Mouse (Mus musculus) mouse embryonic stem cell (cell line): ENCODE measurements around the gene Nfe2l2.

Experiments
- in situ Hi-C, 2 experiments: fragments of 300-500 bp; cut with MboI; formaldehyde crosslinking; loops; 1 replicate in 1 of 2; 3 replicates in 1 of 2; pipeline ENCODE4 v1.14.3; 2019 to 2020; ENCODE audit warnings: low sequenced_read_pairs in 2 of 2, low pct_unique_long_range_greater_than_20kb in 1 of 2, mixed read lengths in 1 of 2; ENCODE audit not compliant: unreplicated experiment in 1 of 2

The Nfe2l2 gene

DNA sequence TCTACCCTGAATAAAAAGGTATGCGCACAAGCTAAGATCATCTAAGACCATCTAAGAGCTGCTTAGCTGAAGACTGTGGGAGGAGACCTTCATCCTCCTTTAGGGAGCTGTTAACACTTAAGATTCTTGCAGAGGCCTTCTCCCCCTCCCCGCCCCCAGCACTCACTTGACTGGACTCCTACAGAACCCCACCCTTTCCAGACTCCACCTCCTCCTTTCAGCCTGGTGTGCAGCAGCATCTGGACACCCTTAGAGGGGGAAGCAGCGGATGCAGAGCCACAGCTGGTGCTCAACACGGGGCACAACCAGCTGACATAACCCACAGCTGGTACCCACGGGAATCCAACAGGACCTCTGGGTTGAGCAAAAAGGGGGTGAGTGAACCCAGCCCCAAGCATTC is 70.7 kb downstream of the Nfe2l2 start:
- in situ Hi-C loops, result no loop called here

DNA sequence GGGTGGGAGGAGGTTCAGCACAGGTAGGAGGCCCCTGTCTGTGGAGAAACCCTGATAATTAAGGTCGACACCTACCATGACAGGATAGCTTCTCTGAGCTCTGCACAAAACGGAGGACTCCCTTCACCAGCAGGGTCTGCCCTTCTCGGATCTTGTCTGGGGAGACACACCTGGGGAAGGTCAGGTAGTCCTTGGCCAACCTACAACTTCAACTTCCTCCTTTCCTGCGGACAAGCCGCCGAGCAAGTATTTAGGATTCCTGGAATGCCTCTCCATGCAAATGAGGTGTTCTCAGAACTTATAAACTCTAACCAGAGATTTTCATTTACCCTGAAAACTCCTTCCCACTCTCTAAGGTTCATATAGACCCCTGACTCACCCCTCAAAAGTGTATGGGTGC is 71.1 kb downstream of the Nfe2l2 start:
- in situ Hi-C loops, result no loop called here

DNA sequence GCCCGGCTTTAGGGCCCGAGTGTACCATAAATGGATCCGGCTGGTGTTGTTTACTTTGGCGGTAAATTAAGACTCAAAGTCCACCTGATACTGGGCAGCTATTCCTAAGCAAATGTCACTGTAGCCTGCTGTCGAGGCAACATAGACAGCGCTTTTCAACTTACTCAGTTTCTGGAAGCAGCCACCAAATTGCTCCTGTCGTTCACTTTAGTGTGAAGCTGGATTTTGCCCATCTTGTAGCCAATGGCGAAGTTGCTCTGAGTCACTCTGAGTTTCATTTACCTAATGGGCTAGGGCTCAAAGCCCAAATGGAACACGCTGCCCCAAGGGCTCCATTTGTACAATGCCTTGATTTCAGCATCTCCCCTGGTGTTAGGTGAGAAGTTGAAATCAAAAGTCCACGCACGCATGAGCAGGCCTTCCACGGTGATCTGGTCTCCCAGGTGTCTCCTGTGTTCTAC is 71.7 kb downstream of the Nfe2l2 start:
- in situ Hi-C loops, result no loop called here

DNA sequence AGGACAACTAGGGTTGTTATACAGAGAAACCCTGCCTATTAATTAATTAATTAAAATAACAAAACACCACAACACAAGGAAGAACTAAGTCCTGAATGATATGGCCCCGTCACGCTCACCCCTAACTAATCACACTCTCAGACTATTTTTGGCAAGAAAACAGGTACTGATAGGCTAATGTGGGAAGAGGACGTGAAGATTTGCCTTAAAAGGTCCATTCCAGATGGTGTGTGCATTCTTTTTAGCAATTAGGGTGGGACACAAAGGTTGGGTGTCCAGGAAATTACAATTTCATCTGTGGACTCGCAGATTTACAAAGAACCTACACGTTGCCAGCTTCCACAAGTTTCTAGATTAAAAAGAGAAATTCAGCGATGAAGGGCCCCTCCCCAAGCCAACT is 72.4 kb downstream of the Nfe2l2 start:
- in situ Hi-C loops, result no loop called here

DNA sequence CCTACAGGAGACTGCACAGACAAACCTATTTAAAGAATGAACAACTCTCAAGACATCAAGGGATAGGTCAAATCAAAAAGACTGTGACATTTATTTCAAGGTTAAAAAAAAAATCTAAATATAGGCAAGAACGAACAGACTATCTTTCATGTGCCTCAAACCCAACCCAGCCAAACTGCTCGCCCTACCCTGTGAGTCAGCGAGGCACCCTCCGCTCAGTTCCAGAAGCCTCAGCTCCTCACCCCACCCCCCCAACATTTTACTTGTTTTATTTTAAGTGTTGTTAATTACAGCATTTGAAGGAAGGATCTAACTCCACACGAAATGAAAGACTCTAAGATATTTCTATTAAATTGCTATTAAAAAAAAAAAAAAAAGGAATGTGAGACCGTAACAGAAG is 73.0 kb downstream of the Nfe2l2 start:
- in situ Hi-C loops, result no loop called here

DNA sequence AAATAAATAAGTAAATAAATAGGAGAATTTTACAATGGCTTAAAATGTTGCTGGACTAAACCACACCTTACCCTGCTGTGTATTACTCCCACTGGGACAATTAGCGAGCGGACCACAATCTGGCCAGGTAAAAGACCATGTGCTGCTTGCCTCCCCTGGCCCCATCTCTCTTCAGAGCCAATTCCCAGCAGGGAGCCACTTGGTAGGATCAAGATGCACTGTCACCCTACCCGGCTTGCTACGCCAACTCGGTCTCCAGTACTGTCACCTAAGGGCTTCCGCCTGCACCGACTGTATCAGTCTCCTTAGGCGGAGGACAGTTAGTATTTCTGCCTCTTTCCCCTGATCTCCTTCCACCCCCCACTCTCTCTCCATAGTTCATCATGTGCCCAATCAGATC is 76.0 kb downstream of the Nfe2l2 start:
- in situ Hi-C loops, result no loop called here

DNA sequence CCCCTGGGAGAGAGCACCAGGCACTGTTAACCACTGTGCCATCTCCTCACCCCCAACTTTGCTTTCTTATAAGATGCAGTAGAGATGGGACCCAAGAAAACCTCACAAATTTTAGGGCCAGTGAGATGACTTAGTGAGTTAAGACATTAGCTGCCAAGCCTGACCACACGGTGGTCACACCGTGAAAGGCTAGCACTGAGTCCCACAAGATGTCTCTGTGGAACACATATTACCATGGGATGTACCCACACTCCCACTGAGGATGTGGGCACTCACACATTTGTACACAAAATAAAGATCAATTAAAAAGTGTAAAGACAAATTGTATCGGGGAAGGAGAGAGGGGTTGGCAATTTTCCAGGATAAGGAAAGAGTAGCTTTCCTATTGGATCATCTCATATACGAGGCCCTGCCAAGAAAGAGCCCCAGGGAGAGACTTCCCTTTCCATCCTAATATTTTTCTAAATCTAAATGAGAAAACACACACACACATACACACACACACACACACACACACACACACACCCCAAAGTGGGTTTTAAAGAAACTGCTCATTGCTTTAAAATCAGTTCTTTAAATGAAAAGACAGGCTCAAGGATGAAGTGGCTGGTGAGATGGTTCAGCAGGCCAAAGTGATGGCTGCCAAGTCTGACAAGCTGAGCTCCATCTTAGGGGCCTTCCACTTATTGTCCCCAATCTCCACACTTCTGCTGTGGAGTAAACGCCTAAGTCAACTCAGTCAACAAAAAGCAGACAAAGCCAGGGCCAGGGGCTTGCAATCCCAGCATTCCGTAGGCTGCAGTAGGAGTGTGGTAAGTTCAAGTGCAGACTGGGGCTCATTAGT is 77.6 kb downstream of the Nfe2l2 start:
- in situ Hi-C loops, result no loop called here
